Mouse (Mus musculus): ENCODE results near the gene Lrrc4c. TPM values are rescaled to one million over a fixed set of nuclear protein-coding genes. Genes with fewer than 3 reads are reported as not detected.

Gene Lrrc4c
- polyA plus RNA-seq, 1 experiment, result 0.58 TPM

DNA sequence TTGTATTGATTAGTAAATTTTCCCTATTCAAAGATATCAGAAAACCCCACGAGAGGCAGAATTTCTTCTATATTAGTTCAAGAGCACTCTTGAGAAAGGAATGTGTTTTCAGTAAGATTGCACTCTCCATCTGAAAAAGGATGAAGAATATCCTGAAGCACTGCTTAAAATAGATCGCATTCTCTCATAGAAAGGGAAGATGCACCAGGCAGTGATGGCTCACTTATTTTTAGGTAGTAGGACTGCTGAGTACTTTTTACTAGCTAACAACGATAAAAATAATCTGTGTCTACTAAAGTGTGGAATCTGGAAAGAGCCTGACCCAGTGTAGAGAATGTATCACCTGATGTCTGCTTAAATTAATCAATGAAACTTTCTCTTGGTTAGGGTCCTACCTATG lies 820.5 kb downstream of the Lrrc4c start:
- 78% methylated on average over 3 of the region's 3 CpGs for WGBS

DNA sequence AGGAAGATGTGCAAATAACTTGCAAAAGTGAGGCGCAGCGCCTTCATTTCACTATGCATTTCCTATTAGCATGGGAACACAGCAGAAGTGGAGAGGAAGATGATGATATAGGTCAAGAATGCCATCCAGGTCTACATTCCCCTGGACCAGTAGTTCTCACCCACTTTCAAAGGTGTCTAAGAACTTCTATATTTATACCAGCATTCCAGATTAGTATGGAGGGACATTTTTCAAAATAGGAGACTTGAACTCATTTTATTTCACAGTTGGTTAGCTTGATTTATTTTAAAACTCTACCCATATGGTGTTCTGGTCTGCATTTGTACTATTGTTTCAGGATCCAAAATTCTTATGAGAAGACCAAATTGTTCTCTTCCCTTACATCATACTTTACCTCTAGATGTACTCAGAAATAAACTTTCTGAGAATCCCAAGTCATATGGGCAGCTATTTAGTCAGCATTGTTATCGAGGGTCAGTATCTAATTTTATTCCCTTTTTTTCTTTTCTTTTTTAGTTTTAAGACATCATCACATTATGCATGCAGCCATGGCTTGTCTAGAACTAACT lies 833.7 kb downstream of the Lrrc4c start:
- no peak for DNase-seq
- no peak overlapping the region for H3K4me3 ChIP-seq (replicated peaks; ENCODE audit: extremely low read depth, low read depth, low read length)
- no peaks in the 10 kb centered on the region for H3K4me1 ChIP-seq (ENCODE audit: control insufficient read depth, insufficient read depth, low read length)
- TF ChIP-seq POLR2A (IDR thresholded peaks at IDR 0.05; ENCODE audit: borderline replicate concordance, extremely low read depth, low read depth, low read length) (no peak), CTCF (IDR thresholded peaks at IDR 0.05; ENCODE audit: insufficient read depth, low read length) (no peak)
- 93% methylated on average over 3 of the region's 3 CpGs for WGBS

More for the DNA sequence above, 820.5 kb downstream of the Lrrc4c start:
- H3K4me1 ChIP-seq (ENCODE audit: control insufficient read depth, insufficient read depth, low read length), result no peaks in the 10 kb centered on the region
- TF ChIP-seq POLR2A (IDR thresholded peaks at IDR 0.05; ENCODE audit: borderline replicate concordance, extremely low read depth, low read depth, low read length) (no peak), CTCF (IDR thresholded peaks at IDR 0.05; ENCODE audit: insufficient read depth, low read length) (no peak)
- no peak for DNase-seq
- no peak overlapping the region for H3K4me3 ChIP-seq (replicated peaks; ENCODE audit: extremely low read depth, low read depth, low read length)

DNA sequence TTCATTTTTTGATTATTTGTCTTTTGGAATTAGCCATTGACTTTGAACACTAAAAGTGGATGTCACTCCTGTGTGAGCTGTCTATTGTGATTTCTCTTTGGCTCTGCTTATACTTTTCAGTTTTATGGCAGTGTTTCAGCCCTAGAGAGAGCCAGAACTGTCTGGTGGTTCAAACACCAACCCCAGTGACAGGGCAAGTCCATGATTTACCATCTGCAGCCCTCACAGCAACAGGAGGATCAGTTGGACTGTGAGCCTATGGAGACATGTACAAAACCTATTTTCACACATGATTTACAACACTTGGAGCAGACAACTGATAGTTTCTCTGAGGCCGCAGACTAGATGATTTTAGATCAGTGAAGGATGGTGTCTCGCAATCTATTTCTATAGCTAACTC lies 847.8 kb downstream of the Lrrc4c start:
- H3K4me3 ChIP-seq (replicated peaks; ENCODE audit: extremely low read depth, low read depth, low read length), result no peak overlapping the region
- no peak for DNase-seq
- TF ChIP-seq CTCF (IDR thresholded peaks at IDR 0.05; ENCODE audit: insufficient read depth, low read length), result no peak
- TF ChIP-seq POLR2A (IDR thresholded peaks at IDR 0.05; ENCODE audit: borderline replicate concordance, extremely low read depth, low read depth, low read length), result no peak
- 77% methylated on average over 2 of the region's 2 CpGs for WGBS
- no peaks in the 10 kb centered on the region for H3K4me1 ChIP-seq (ENCODE audit: control insufficient read depth, insufficient read depth, low read length)

DNA sequence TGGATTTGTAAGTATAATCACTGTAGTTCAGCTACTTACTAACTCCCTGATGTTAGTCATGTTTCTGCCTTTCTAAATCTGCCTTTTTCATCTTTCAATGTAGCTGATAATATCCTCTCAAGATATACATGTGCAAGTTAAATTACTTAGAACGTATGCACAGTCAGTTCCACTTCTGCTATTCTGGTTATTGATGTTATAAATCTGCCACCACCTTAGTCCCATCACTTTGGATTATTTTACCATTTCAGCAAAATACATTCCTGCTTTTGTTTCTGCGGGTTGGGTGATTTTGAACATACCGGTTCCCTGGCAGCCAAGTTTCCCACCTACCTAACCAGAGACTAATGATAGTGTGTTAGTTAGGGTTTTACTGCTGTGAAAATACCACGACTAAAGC lies 860.4 kb downstream of the Lrrc4c start:
- no peak overlapping the region for H3K4me3 ChIP-seq (replicated peaks; ENCODE audit: extremely low read depth, low read depth, low read length)
- TF ChIP-seq CTCF (IDR thresholded peaks at IDR 0.05; ENCODE audit: insufficient read depth, low read length) (no peak), POLR2A (IDR thresholded peaks at IDR 0.05; ENCODE audit: borderline replicate concordance, extremely low read depth, low read depth, low read length) (no peak)
- WGBS, result 68% methylated on average over 4 of the region's 4 CpGs
- no peaks in the 10 kb centered on the region for H3K4me1 ChIP-seq (ENCODE audit: control insufficient read depth, insufficient read depth, low read length)
- DNase-seq, result no peak

DNA sequence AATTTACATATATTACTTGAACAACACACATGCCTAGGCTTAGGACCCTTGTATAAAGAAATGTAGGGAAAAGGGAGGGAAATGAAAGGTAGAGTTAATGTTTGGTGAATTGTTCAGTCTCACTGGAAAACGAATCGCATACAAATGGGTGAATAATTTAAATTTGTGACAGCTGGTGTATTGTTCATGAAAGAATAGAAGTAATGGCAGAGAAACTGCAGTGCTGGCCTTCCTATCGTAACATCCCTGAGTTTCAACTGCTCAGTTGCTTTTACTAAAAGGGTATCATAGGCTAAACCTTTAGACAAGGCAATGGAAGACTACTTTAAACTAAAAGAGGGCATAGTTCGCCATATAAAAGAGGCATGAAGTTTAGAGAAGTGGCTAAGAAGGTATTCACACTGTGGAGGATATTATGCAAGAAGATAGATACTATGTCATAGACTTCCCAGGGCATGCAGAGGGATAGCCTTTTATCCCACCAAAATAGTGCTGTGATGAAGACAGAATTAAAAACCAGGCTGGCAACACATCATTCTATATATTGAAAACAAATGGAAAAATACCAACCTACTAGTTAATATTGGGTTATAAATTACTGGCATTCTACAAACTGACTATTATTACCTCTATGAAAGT lies 879.1 kb downstream of the Lrrc4c start:
- no peak for DNase-seq
- H3K4me3 ChIP-seq (replicated peaks; ENCODE audit: extremely low read depth, low read depth, low read length), result no peak overlapping the region
- H3K4me1 ChIP-seq (ENCODE audit: control insufficient read depth, insufficient read depth, low read length), result no peaks in the 10 kb centered on the region
- TF ChIP-seq POLR2A (IDR thresholded peaks at IDR 0.05; ENCODE audit: borderline replicate concordance, extremely low read depth, low read depth, low read length) (no peak), CTCF (IDR thresholded peaks at IDR 0.05; ENCODE audit: insufficient read depth, low read length) (no peak)
- WGBS, result 71% methylated on average over 4 of the region's 4 CpGs

DNA sequence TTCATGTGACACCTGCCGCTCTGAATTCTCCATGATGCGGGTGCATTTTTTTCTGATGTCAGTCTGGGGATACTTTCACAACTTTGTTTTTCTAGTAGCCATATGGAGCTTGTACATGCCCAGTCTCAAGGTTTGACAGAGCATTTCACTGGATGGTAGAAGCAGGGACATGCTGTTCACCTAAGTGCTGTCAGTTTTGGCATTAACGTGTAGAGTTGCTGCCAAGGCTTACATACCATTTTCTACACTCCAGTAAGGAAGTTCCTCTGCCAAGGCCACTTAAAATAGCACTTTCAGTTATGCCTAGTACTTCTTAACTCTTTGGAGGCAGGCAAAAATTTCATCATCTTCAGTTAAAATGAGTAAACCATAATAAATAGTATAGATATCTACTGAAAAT lies 915.0 kb downstream of the Lrrc4c start:
- TF ChIP-seq CTCF (IDR thresholded peaks at IDR 0.05; ENCODE audit: insufficient read depth, low read length) (no peak), POLR2A (IDR thresholded peaks at IDR 0.05; ENCODE audit: borderline replicate concordance, extremely low read depth, low read depth, low read length) (no peak)
- no peak overlapping the region for H3K4me3 ChIP-seq (replicated peaks; ENCODE audit: extremely low read depth, low read depth, low read length)
- 73% methylated on average over 3 of the region's 3 CpGs for WGBS
- H3K4me1 ChIP-seq (ENCODE audit: control insufficient read depth, insufficient read depth, low read length), result no peaks in the 10 kb centered on the region
- DNase-seq, result no peak

DNA sequence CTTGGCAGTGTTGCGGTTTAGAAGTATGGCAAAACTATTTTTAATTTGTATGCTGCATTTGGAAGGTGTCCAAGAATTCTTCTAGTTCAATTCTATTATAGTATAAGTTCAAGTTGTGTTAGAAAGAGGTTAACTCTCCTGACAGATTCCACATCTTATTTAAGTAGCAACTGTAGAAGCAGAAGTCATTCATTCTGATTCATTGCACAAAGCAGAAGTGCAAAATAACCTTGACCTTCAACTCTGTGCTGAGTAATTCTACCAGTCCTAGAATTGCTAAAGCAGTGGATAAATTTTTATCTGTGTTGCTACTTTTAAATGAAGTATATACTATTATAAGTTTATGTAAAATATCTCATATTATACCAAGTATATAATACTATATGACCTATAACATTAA lies 916.1 kb downstream of the Lrrc4c start:
- no peak overlapping the region for H3K4me3 ChIP-seq (replicated peaks; ENCODE audit: extremely low read depth, low read depth, low read length)
- TF ChIP-seq CTCF (IDR thresholded peaks at IDR 0.05; ENCODE audit: insufficient read depth, low read length) (no peak), POLR2A (IDR thresholded peaks at IDR 0.05; ENCODE audit: borderline replicate concordance, extremely low read depth, low read depth, low read length) (no peak)
- 67% methylated on average over 1 of the region's 1 CpGs for WGBS
- H3K4me1 ChIP-seq (ENCODE audit: control insufficient read depth, insufficient read depth, low read length), result no peaks in the 10 kb centered on the region
- no peak for DNase-seq

DNA sequence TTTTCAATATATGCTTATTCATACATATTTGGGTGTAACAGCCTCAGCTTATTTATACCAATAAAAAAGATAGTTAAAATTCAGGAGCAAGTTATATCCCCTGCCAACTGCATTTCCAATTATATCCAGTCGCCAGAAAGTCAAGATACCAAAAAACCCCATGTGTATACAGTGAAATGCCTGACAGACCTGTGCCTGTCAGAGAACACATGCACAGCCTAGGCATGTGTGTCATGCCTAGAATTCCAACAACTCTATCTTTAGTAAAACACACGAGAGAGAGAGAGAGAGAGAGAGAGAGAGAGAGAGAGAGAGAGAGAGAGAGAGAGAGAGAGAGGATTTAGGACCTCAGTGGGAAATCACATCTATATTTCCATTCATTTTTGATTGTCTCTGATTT lies 956.7 kb downstream of the Lrrc4c start:
- H3K4me1 ChIP-seq (ENCODE audit: control insufficient read depth, insufficient read depth, low read length), result no peaks in the 10 kb centered on the region
- H3K4me3 ChIP-seq (replicated peaks; ENCODE audit: extremely low read depth, low read depth, low read length), result no peak overlapping the region
- DNase-seq, result no peak
- TF ChIP-seq CTCF (IDR thresholded peaks at IDR 0.05; ENCODE audit: insufficient read depth, low read length), result no peak
- no peak for TF ChIP-seq POLR2A (IDR thresholded peaks at IDR 0.05; ENCODE audit: borderline replicate concordance, extremely low read depth, low read depth, low read length)
- WGBS, result 31% methylated on average over 2 of the region's 2 CpGs

DNA sequence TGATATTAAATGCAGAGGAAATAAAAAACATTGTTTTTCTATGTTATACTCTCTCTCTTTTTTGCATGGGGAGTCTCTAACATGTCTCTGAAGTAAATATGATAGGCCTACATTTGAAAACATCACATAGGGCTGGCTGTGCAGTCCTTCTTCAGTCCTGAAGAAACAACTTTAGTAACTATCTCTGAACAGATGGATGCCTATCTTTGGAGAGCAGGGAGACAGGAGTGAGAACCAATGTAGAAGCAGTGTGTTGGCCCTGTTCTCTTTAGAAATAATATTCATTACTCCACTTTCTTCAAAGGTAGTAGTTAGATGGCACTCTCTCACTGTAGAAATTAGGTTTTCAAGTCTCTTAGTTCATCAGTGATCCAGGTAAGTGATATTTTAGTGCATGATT lies 967.0 kb downstream of the Lrrc4c start:
- H3K4me3 ChIP-seq (replicated peaks; ENCODE audit: extremely low read depth, low read depth, low read length), result no peak overlapping the region
- no peak for DNase-seq
- no peaks in the 10 kb centered on the region for H3K4me1 ChIP-seq (ENCODE audit: control insufficient read depth, insufficient read depth, low read length)
- no peak for TF ChIP-seq CTCF (IDR thresholded peaks at IDR 0.05; ENCODE audit: insufficient read depth, low read length)
- TF ChIP-seq POLR2A (IDR thresholded peaks at IDR 0.05; ENCODE audit: borderline replicate concordance, extremely low read depth, low read depth, low read length), result no peak

DNA sequence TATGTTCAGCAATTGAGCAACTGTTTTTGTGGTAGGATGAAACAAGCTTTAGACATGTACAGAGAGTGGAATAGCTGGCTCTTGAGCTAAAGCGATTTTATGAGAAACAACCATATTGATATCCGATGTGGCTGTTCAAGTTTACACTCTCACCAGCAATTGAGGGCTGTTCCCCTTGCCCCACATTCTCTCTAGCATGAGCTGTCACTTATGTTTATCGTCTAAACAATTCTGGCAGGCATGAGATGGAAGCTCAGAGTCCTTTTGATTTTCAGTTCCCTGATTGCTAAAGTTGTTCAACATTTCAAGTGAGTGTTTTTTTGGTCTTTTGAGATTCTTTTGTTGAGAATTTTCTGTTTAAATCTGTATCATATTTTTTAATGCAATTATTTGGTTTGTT lies 976.2 kb downstream of the Lrrc4c start:
- 80% methylated on average over 3 of the region's 3 CpGs for WGBS
- Histone ChIP-seq H3K4me1 (ENCODE audit: control insufficient read depth, insufficient read depth, low read length) (no peaks in the 10 kb centered on the region), H3K4me3 (replicated peaks; ENCODE audit: extremely low read depth, low read depth, low read length) (no peak overlapping the region)
- TF ChIP-seq CTCF (IDR thresholded peaks at IDR 0.05; ENCODE audit: insufficient read depth, low read length) (no peak), POLR2A (IDR thresholded peaks at IDR 0.05; ENCODE audit: borderline replicate concordance, extremely low read depth, low read depth, low read length) (no peak)
- no peak for DNase-seq
